Mouse (Mus musculus) adrenal gland, postnatal 25 days (tissue): ENCODE data around the gene Opalin. TPM values are rescaled to one million over a fixed set of nuclear protein-coding genes. Genes with fewer than 3 reads are reported as not detected.

Experiments
- DNase-seq: peaks from one replicate; pipeline ENCODE4 v3.0.0; 2021; ENCODE audit warnings: mixed read lengths
- long read RNA-seq: library from polyadenylated mRNA; stranded (forward); transcript quantifications from one replicate; pipeline ENCODE4 v2.0.0, GENCODE M21; 2021
- total RNA-seq: library from RNA; stranded (reverse); gene quantifications from 2 replicates; pipeline ENCODE4 v1.2.3, GENCODE M21; 2021

Gene Opalin
- not detected in 2 replicates for total RNA-seq
- long read RNA-seq = 0 reads

DNA sequence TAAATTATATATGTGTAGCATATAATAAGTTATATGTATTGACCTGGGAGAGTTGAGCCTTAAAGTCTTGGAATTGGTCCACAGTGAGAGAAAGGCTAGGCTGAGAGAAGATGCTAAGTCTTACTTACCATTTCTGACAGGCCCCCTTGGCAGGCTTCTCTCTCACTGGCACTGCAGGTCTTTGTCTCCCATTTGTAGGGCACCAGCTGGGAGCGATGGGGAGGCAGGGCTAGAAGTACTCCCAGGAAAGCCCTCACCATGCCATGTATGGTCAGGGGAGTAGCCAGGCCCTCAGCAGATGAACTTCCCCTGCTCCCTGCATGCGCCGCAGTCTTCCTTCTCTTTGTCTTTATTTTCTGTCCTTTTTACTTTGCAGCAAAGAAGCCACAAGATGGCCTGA is at the start of gene Opalin:
Opalin (minus strand) TSS at position 208 of the 400 bp plus-strand sequence.
- DNase-seq = no peak

DNA sequence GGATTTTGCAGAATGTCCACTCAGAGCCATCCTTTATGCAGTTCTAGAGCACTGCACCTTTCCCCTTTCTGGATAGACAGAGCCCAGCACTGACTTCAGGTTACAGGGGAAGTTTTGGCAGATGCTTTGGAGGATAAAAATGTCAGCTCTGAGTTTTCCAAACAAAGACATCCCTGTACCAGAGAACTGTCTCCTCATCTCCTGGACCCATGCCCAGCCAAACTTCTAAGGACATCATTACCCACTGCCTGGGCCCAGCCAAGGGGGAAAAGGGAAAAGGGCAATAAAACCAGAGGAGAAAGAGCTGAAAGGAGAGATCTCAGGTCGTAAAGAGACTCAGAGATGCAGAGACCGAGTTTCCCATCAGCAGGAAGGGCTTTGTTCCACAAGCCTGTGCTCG is 46.1 kb upstream of the Opalin start:
- DNase-seq = no peak

DNA sequence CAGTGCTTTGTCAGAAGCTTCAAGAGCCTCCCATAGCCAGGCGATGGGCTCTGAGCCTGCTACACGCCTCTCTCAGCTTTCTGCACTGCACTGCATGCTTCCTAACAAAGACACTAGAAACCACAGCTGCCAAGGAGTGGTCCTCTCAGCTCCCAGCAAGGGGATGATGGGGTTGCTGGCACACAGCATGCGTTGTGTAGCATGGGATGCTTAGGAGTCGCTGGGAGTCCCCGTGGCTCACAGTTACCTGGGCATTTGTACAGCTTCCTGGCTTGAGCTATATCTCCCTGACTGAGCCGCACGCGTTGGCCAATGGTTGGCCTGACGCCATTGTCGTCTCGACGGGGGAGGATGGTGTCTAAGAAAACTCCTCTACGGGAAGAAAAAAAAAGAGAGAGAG is 43.0 kb upstream of the Opalin start:
- DNase-seq = peak; percentile 11

DNA sequence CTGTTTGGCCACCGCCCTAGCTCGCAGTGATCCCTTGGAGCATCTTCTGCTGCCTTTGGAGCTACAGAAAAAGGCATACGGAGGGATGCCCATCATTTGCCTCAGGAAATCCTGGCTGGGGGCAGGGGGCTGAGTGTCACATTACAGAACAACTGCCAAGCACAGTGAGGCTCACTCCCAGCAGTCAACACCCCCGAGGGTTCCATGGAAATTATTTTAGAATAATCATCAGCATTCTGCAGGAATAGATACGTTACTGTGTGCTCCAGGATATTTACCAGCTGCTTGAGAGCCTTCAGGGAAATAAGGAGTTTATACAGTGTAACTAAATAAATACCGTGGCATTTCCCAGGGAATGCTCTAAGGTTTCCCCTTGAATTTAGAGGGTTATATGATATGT is 41.4 kb upstream of the Opalin start:
- DNase-seq = no peak

DNA sequence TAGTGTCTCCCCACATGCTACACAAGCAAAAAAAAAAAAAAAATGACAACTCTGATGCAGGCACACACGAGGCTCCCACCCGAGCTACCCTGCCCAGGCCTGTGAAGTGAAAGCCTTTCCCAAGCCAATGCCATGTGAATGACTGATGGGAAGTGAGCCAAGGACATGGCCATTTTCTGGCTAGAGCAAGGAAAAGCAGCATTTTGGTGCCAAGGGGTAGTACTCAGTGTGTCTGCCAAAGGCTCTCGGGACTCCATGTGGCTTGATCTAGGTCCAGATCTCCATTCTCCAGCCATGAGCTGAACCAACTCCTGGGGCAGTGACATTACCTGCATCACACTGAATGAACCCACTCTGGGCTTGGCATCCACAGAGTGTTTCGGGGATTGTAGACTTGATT is 40.4 kb upstream of the Opalin start:
- peak; percentile 12 for DNase-seq

DNA sequence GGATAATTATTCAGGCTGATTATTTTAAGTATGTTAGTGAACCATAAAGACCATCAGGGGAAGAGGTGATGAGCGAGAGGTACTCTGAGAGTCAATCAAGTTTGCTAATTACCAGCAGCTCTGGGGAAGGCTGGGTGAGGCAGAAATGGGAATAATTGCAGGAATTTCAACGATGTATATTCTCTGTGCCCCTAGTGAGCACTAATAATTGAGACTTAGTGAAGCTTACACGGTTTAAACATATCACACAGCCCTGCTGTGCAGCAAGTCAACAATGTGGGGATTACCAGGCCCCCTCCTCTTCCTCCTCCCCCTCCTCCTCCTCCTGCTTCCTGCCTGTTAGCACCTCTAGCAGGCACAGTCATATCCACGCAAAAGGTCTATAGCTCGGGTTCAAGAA is 37.7 kb upstream of the Opalin start:
- DNase-seq = no peak

DNA sequence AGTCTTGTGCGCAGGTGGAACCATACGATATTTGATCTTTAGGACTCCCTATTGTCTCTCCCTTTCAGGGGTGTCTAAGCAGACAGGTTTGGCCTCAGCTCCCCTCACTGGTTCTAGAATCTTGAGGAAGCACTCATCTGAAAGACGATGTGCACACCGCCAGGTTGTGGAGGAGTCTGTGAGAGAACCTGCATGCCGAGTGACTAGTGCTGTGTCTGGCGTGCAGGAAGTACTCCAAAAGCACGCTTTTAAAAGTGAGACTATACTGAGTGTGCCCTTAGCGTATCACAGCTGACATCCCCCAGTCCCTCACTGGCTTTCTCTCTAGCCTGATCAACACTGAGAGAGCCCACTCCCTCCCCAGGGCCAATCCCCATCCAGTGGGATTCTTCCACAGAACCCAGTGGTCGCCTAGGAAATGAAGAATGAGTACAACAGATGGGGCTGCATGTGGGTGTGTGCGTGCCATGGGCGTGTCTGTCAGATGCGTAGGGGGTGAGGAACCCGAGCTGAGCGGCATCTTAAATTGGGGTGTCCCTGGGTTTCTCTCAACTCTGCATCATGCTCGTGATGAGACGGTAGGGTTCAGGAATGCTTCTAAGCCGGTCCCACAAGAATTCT is 37.1 kb upstream of the Opalin start:
- no peak for DNase-seq

DNA sequence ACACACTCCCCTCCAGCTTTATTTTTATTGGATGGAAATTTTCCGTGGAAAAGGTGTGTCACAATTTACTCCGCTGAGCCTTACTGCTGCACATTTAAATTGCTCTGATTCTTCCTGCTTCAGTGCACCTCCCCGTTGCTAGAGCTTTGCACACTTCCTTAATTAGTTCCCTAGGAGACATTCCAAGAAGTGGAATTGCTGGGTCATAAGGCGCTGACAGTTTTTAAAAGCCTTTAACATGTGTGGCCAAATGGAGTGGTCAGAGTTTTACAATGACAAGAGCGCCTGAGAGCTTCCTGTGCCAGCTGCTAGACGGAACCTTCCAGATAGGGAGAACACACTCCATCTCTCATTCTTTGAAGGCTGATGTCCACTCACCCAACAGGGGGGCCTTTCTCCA is 35.7 kb upstream of the Opalin start:
- no peak for DNase-seq

DNA sequence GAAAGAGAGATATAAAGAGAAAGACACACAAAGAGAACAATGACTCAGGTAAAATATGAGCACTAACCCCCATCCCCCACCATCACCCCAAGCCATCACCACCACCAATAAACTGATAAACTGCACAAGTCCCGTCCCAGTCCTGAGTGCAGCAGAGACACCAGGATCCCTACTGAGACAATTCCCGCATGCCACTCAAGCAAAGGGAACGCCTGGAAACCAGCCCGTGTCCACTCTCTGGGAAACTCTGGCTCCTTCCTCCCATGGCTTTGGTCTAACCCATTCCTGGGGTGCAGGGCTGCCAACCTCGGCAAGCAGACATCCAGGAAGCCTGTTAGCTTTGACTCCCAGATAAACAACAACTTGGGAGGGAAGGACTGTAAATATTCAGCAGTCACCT is 33.1 kb upstream of the Opalin start:
- DNase-seq = no peak

DNA sequence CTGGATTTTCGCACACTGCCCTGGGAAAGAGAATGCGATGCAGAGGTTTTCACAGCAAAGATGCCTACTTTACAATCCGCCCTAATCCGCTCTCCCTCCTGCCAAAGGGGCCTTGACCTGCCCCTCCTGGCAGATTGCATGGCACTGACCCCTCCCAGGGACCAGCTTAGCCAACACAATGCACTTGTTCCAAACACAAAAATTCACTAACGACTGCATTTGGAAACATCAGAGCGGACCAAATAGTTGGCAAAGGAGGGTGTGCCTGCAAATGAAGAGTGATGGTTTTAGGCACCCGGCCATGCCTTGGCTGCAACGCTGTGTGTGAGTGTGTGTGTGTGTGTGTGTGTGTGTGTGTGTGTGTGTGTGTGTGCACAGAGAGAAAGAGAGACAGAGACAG is 32.6 kb upstream of the Opalin start:
- DNase-seq = peak; percentile 30

DNA sequence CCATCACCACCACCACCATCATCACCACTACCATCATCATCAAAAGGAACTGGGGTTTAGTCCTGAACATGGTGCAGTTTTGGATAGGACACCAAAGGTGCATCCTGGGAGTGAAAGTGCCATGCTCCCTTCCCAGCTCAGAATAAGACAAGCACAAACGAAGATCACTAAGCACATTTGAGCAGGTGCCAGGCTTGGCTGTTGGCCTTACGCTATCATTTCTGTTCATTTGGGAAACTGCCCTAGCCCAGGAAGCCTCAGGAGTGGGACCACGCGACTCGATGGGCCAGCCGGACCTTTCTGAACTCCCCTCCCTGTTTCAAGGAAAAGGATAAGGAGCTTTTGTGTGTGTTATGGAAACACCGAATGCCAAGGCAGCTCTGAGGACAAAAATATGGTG is 31.8 kb upstream of the Opalin start:
- no peak for DNase-seq

DNA sequence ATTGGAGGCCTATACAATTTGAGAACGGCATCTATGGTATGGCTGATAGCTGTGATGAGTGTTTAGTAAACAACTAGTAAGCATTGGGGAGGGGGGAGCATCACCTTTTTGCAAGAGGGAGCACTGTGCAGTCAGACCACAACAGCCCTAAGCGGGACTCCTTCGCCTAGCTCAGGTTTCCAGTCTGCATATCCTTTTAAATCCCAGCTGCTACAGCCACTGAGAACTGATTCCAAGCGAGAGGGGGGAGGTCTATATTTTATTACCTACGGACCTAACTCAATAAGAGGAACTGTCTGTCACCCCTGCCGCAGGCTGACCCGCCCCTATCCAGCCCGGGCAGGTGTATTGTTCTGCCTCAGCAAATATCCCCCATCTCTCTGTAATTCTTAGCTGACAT is 30.6 kb upstream of the Opalin start:
- DNase-seq = no peak

DNA sequence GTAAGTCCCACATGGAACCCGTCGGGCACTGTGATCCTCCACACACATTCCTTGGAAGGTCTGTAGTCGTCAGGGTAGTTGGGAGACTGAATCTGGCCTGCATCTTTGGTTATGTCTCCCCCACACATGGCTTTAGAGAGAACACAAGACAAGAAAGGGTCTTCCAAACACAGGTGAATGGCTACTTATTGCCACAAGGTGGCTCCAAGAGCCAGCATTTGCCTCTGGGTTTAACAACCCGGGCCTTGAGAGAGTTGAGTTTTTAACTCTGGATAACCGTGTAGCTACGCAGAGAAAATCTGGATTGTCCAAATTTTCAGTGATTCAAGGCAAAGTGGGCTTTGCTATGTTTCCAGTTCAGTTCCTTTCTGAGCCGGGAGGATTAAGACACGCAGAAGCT is 28.0 kb upstream of the Opalin start:
- no peak for DNase-seq

DNA sequence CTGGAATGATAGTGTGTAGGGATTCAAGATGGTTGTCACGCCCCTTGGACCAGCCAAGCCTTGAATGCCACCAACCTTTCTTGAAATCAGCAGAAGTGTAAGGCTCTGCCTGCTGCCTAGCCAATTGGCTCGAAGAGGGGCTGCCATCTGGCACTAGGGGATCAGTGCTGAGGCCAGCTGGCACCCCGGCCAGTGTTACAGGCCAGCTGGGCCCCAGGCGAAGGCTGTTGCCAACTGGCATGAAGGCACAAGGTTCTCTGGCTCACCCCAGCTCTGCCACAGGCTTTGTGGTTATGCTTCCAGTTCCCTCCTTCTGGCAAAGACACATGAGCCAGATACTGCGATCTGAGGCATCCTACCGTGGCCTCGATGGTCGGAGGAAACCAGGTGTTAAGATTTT is 24.5 kb upstream of the Opalin start:
- peak; percentile 49 for DNase-seq

DNA sequence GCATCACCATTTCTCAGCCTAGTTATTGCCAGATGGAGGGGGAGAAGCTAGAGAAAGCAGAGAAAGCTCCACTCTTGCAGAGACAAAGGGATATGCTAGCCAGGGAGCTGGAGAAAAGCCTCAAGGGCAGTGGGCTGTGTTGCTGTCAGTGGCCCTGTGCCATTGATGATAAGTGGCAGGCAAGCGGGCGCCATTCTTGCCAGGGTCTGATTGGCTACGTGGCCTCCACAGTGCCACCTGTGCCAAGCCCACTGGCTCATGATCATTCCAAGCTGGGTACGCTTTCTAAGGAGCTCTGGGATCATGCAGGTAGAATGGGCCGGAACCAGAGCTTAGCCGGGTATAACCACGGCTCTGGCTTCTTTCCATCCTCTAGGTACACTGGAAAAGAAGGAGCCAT is 23.9 kb upstream of the Opalin start:
- DNase-seq = no peak

DNA sequence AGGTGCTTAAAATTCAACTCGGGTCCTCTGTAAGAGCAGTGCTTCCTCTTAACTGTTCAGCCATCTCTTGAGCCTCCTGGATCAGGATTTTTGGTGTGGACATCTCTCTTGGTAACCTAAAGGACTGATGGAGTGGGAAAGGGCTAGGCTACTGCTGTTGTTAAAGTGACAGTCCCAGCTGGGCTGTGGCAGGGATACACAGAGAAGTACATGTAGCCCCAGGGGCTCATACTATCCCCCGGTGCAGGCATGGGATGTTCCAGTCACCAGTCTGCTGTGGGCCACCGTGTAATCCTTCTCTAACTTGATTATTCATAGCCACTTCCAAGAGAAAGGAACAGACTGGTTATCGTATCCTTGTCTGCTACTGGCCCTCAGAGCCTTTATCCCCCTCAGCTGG is 20.1 kb upstream of the Opalin start:
- no peak for DNase-seq

DNA sequence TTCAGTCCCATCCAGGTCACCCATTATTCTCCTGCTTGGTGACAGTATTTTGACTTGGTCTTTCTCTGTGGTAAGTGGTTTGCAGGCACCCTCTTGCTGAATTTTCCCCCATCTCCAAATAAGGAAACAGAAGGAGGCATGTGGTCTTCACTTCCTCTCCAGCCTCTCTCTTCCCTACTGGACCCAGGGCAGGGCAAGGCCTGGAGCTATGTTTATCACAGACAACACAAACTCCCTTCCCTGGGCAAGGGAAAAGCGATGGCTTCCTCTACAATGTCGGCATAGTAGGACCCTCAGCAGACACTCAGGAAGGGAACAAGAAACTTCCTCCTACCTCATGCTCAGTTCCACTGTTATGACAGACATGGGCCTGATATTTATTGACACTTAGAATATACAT is 15.0 kb upstream of the Opalin start:
- DNase-seq = no peak

DNA sequence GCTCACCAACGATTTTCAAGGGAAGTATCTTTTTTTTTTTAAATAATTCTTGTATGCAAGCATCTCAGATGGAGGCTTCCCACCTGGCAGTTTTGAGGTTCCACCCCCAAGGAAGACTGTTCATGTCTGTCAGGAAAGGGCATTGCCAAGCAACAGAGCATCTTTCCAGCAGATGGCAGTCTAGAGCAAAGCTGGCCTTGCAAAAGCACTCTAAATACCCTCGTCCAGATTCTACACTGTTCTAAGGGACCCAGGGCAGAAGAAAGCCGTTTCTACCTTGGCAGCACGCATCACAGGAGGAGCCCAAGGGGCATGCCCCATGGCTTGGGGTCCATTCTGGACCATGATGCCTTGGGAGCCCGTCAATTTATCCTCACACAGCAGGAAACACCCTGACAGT is 12.9 kb upstream of the Opalin start:
- peak; percentile 47 for DNase-seq

DNA sequence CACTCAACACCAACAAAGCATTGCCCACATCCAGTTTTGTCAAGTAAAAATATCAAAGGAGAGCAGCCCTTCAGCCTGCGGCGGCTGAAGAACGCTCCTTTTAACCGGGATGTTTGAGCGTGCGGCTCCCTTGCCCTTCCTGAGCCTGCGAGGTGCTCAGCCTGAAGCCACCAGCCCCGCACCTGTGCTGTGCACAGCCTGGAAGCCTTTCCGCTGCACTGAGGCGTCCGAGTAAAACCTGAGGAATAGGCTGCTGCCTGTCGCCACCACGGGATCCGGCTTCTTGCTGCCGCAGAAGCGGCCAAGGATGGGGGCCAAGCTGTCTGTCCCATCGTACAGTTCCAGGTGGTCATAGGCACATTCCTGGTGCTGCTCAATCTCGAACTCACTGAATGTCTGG is 11.6 kb upstream of the Opalin start:
- no peak for DNase-seq

DNA sequence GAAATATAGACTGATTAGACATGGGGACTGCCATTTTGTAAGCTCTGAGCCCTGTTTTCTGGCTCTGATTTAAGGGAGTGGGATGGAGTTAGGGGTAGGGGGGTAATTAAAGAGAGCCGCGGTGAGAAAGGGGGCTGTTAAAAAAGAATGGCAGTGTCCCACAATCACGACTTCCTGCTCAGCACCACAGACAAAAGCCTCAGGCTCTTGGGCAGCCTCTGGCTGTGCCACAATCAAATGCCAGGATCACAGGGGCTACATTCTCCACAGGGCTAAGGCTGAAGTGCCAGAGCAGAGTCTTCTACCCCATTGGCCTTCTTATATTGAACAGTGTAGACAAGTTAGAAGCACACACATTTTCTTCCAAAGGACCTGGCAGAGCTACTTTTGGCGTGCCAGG is 11.0 kb upstream of the Opalin start:
- no peak for DNase-seq

DNA sequence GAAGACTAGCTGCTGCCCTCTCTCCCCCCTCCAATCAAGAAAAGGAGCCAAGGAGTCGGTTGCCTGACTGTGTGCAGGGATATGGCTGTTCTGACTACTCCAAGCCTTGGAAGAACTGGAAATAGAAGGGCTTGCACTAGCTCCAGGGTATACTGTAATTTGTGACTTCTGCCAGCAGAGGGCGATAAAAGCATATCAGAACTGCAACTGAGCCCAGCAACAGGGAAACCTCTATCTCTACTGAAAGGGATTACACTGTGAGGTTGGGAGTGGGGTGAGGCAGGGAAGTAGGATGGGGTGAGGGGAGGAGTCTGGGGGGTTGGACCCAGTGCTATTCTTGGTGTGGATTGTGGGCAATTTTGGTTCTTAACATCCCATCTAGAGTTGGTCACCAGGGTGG is 9.8 kb upstream of the Opalin start:
- peak; percentile 50 for DNase-seq

DNA sequence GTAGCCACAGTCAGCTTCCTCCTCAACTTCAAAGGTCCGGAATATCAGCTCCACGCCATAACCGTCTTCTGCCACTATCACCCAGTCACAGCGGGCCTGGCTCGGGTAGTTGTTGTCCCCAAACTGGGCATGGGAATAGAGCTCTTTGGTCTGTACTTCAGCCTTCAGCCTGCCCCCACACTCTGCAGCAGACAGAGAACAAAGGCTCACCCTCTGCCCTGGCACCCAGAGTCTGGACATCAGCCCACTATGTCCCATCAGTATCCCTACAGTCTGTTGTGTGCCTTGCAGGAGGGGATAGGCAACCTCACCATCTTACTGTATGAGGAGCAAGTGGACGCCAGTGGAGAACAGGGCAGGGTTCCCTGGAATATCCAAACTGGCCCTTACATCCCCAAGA is 9.4 kb upstream of the Opalin start:
- DNase-seq = no peak

DNA sequence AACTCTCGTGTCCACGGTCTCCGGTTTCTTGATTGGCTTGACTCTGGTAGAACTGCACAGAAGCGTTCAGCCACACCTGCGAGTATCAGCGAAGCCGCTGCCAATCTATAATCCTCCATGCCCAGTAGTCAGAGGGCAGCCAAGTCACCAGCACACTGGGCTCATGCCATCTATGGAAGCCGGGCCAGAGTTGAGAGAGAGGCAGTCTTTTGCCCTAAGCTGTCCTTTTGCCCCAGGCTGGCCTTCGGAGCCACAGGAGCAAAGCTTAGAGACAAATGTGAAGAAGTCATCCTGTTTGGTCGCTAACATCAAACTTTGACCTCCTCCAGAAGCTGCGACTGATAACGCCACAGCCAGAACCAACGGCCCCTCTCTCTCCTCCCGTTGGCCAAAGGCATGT is 6.7 kb upstream of the Opalin start:
- no peak for DNase-seq

DNA sequence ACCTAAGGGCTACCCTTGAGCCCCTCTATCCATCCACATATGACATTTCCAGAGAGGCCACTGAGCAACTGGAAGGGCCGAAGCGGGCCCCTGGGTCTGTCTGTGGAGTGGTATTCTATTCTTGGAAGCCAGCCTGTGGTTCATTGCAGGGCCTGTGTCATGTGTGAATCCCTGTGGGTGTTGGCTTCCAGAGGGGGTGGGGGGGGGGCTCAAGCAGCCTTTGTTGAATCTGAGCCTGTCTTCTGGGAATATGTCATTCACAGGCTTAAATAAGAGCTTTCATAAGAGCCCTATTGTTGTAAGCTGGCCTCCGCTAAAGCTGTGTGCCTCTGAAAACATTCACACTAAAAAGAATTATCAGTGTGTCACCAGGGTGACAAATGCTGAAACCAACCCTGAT is 4.7 kb upstream of the Opalin start:
- DNase-seq = no peak

DNA sequence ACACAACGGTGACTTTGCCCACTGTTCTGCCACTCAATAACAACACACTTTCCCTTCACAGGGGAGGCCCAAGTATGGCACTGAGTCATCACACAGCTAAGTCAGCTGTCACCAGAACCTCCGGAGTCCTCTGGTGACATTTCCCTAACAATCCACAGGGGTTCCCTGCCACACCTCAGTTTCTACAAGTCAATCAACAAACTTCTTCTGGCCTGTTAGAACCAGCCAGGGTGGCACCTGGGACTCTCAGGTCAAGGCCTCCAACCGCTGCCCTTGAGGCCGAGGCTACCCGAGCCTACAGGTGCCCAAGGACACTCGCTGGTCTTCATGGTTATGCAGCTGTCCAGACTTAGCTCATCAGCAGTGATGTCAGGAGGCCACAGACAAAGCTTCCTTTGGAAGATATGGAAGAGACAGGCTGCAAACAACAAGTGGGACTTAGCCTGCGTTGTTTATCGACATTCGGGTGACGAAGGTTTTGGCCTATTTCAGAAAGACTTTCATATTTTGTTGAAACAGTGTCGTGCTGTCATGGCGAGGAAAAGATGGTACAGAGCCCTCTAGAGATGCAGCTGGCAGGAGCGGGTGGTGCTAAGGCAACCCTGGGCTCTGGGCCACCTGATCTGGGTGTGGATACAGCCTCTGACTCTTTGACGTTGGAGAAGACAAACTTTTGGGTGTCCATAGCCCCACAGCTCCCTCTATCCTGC is 3.0 kb downstream of the Opalin start:
- no peak for DNase-seq
